Mouse (Mus musculus) adrenal gland, postnatal 36 days (tissue): ENCODE results near the gene Slc25a23. TPM values are rescaled to one million over a fixed set of nuclear protein-coding genes. Genes with fewer than 3 reads are reported as not detected.
"Not testable (repeated sequence)": the region's sequence is repeated elsewhere in the genome, so short reads cannot be mapped to it uniquely, and the experiment has no call there.

Experiments used
- DNase-seq, 2 experiments: peaks; one replicate each; pipeline ENCODE4 v3.0.0; 2021; ENCODE audit warnings: mixed read lengths in 1 of 2
- total RNA-seq, 2 experiments: library from RNA; stranded (reverse); gene quantifications; 2 replicates each; pipeline ENCODE4 v1.2.3; 2021

The Slc25a23 gene
- total RNA-seq, 2 experiments from 2014 or later = 76.6 to 80.3 TPM

DNA sequence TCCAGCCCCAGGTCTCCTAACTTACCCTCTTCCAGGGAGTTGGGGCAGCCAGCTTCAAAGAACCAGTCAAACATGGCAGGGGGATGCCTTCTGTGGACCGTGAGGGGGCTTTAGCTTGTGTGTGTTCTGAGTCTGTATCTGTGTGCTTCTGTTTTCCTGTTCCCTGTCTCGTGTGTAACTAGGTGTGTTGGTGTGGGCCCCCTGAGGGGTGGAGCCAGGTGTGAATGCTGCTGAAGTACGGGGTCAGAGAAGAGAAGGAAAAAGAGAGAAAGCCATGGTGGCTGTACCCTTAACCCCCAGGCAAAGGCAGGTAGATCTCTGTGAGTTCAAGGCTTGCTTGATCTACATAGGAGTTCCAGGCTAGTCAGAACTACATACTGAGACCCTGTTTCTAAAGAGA is 17.3 kb upstream of the Slc25a23 start:
- no peak for DNase-seq

DNA sequence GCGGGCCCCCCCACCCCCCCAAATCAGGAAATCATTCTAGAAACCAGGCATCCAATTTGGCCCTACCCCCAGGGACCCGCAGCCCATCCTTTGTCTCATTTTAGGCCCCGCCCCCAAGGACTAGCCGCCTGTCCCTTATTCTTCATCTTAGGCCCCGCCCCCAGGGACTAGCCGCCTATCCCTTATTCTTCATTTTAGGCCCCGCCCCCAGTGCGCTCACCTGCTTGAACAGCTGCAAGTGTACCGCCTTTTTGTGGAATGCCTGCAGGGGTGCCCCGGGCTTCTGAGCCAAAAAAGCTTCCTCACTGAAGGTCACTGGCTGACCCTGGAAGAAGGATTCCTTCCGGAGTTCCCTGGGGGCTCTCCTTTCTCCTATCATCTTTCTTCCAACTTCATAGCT is 11.0 kb upstream of the Slc25a23 start:
- no peak for DNase-seq

DNA sequence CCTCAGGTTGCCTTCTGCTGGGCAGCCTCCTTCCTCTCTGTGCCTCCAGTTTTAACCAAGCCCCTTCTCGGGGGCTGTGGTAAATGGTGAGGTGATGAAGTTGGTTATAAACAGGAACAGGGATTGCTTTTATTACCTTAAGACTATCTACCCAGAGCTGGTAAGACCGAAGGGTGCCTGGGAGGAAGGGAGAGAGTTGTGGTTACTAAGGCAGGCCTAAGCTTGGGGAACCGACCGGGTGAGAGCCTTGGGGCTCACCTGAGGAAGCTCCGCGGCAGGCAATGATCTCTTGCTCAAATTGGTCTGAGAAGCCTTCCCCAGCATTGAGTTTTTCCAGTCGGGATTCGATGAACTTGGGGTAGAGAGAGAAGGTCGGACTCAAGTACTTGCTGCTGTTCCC is 10.6 kb upstream of the Slc25a23 start:
- no peak for DNase-seq

DNA sequence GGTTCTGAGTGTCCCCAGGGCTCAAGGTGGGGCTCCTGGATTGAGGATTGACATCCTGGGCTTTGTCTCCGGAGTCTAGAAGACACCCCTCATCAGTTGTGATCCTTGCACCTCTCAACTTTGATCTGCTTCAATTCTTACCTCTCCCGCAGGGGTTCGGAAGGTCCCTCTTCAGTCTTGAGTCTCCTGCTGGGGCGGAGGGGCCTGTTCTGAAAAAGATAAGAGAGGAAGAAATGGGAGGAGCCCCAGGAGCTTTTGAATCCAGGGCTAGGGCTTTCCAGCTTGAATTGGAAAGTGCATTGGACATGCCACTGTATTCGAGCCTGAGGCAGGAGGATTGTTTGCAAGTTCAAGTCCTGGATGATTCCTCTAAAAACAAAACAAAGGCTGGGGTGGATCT is 7.2 kb upstream of the Slc25a23 start:
- no peak for DNase-seq

DNA sequence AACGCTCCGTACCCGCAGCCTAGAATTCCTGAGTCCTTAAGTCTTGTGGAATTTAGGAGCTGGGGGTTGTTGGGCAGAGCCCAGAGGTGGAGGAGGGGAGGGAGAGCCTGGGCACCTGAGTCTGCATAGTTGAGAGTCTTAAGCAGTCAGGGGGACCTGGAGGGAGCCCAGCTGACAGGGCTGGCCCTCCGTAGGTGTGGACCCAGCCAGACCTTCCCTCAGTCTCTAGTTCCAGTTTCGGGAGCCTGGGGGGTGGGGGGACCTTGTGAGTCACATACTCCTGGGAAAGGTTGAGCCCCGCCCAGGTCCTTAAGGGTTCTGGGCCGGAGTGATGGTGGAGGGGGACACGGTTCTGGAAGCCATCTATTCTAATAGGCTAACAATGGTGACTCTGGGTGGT is 3.4 kb upstream of the Slc25a23 start:
- no peak for DNase-seq

DNA sequence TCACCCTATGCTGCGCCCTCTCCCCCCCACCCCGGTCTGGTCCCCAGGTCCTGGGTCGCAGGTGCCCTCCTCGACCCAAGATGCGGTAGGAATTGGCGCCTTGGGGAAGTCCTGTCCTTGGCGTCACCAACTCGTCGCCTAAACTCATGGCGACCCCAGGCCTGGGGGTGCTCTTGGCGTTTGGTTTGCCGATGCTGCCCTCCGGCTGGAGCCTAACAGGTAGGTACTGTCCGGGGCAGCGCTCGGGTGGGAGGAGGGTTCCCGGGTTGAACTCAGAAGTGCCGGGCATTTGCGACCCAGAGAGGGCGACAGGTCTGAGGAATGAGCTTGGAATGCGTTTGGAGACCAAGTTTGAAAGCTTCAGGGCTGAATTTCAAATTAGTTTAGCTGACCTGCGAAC is 2.9 kb upstream of the Slc25a23 start:
- no peak for DNase-seq

DNA sequence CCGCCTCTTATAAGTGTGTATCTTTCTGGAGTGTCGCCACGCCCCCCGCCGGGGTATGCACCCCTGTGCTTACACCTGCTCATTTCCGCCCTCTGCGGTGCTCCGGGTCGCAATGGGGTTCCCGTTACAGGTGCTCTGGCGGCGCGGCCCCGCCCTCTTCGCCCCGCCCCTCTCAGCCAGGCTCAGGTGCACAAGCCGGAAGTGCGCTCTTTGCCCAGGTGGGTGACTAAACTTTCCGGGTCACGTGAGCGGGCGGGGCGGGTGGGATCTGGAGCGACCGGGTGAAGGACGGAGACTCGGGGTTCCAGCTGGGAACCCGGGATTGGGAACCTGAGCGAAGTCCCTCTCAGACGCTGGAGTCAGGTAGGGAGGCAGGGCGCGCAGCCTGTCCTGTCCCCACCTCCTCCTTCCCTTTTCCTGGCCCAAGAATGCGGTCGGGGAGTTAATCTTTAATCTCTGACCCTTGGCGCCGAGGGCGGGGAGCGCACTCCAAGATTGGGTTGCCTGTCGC is 2.4 kb upstream of the Slc25a23 start:
- DNase-seq = peak in 1 of 2 experiments; percentile 35

DNA sequence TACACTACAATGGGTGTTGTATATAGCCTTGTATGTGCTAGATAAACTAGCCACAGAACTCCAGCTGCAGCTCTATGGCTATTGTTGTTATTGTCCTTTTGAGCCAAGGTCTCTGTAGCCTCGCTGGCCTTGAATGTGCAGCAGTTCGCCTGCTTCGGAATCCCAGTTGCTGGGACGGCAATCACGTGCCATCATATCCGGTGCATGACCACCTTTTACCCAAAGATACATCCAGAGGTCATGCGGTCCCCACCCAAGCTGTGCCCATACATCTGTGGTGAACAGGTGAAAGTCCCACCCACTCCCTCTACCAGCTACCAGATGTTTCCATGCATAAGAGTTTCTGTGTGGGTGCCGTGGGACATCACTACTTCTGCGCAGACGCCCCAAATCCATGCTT is 1.4 kb upstream of the Slc25a23 start:
- peak; percentile 26 to 36 for DNase-seq

DNA sequence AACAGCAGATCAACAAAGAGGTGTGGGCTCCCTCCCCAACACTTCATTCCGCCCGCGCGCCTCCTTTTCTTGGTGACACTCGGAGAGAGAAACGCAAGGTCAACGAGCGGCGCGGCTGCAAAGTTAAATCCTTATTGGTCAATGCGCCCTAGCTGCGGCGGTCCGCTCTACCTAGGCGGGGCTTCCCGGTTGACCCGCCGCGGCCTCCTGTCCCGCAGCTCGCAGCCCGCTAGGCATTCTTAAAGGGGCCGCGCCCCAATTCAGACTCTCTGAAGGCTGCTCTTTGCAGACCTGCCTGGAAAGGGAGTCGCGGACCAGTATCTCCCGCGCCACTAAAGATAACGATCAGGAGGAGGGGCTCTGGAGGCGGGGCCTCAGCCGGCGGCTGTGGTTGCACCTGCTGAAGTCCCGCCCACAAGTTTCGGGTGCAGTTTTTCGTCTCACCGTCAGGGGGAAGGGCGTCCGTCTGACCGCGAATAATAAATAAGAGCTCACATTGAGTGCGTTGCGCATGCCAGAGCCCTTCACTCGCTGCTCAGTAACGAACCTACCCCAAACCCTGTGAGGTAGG is 653 bp upstream of the Slc25a23 start:
- DNase-seq = peak; percentile 95

DNA sequence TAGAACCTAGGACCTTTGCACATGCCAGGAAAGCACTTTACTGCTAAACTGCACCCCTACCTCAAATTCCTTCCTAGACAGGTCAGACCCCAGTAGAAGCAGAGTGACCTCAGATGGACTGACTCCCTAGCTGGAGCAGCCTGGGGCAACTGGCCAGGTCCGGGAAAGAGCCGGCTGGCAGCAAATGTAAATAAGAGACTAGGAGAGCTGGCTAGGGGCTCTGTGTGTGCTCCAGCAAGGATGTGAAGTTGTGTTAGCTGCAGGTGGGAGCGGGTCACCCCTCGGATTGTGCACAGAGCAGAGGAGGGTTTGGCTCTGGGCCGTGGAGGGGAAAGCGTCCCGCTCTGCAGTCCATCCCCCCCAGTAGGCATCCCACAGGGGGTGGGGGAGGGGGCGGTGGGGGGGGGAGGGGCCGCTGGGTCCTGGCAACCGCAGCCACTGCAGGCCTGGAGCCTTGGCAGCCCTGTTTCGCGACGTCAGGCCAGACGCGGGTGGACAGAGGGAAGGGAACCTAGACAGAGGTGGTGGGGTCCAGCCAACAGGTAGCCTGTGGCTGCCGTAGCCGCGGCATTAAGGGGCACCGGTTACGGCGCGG is 675 bp downstream of the Slc25a23 start, which contains the start of gene Crb3:
TSS of gene Crb3 (plus strand) at position 215 of the 595 bp plus-strand sequence.
- DNase-seq = peak; percentile 33 to 62

DNA sequence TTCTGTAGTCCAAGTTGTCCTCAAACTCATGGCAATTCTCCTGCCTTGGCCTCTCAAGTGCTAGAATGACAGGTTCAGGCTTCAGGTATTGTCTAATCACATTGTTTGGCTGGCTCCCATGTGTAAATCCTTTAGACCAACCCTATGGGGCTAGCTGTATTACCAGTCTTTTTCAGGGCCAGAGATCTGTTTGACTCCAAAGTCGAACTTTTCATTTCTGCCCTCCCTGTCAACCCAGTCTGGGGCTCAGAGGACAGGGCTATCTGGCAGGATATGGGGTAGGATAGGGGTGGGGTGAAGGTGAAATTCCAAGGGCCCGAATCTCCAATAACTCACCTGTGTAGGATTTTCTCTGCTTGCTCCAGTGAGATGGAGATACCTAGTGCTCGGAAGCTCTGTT is 3.4 kb downstream of the Slc25a23 start:
- DNase-seq = no peak

DNA sequence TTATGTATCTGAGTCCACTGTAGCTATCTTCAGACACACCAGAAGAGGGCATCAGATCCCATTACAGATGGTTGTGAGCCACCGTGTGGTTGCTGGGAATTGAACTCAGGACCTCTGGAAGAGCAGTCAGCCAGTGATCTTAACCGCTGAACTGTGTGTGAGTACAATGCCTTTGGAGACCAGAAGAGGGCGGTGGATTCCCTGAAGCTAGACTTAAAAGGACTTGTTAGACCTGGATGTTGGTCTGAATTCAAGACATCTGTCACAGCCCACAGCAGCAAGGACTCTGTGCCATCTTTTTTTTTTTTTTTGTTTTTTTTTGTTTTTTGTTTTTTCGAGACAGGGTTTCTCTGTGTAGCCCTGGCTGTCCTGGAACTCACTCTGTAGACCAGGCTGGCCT is 8.0 kb downstream of the Slc25a23 start:
- DNase-seq = not testable (repeated sequence)

DNA sequence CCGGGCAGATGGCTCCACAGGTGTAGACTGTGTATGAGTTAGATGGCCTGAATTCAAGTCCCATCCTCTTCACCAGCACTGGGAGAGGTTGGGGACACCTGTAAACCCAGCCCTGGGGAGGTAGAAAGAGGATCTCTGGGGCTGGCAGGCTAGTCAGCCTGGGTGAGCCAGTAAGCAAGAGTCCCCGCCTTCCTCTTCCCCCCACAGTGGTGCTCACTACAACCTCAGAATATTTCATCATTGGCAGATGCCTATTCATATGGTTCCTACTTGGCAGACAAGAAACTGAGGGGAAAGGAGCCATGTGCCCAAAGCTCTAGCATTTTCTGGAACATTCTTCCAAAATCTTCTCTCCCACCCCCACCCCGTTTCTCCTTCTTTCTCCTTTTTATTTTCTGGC is 10.8 kb downstream of the Slc25a23 start:
- no peak for DNase-seq

DNA sequence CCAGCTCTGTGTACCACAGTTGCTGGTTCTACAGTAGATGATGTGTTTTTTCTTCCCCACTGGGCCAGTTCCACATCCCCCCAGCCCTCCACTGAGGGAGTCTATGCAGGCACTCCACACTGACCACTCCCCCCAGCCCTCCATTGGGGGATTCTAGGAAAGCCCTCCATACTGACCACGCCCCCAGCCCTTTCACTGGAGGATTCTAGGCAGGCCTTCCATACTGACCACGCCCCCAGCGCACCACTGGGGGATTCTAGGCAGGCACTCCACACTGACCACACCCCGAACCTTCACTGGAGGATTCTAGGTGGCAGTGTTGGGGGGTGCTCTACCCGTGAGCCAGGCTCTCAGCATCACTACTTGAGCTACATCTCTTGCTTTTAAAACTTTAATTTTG is 12.3 kb downstream of the Slc25a23 start:
- DNase-seq = no peak

DNA sequence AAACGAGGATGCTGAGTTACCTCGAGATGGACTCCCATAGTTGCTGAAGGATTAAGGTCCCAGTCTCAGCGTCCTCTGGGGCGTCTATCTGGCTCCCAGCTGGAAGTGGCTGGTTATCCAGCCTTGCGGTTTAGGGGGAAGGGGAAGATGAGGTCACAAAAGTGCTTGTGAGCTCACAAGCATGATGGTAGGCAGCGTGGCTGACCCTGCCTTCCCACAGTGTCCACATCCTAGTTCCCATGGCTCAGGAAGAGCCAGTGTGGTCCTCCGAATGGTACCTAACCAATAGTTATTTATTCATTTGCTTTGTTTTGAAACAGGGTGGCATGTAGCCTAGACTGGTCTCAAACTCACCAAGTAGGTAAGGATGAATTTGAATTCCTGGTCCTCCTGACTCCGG is 18.1 kb downstream of the Slc25a23 start, which contains the start of gene Slc25a41:
TSS of gene Slc25a41 (minus strand) at position 101 of the 400 bp plus-strand sequence.
- DNase-seq = no peak

DNA sequence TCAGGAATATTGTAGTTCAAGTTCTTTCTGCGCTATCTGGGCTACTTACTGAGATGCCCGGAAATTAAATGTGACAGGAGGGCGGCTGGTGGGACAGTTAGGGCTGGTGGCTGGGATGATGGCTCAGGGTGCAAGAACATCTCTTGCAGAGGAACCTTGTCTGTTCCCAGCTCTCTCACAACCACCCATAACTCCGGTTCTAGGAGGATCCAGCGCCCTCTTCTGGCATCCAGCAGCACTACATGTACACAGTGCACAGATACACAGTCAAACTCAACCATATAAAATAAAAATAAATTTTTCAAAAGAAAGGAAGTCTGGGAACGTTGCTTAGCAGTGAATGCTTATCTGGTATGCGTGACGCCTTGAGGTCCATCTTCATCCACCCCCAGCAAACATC is 20.7 kb downstream of the Slc25a23 start:
- no peak for DNase-seq

DNA sequence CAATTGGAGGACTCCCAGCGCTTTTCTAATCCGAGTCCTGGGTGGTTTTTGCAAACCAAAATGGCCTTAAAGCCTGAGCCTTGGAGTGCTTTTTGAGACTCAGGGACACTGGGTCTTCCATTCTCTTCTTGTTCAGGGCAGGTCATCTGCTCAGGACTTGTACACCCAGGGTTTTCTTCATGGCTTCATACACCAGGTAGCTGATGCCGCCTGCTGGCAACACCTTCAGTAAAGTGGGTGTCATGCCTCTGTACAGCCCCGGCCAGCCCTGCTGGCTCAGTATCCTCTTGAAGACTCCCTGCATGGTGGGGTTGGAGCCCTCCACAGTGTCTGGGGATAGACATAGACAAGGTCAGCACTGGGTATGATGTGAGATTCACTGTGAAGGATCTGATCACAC is 26.8 kb downstream of the Slc25a23 start:
- no peak for DNase-seq

DNA sequence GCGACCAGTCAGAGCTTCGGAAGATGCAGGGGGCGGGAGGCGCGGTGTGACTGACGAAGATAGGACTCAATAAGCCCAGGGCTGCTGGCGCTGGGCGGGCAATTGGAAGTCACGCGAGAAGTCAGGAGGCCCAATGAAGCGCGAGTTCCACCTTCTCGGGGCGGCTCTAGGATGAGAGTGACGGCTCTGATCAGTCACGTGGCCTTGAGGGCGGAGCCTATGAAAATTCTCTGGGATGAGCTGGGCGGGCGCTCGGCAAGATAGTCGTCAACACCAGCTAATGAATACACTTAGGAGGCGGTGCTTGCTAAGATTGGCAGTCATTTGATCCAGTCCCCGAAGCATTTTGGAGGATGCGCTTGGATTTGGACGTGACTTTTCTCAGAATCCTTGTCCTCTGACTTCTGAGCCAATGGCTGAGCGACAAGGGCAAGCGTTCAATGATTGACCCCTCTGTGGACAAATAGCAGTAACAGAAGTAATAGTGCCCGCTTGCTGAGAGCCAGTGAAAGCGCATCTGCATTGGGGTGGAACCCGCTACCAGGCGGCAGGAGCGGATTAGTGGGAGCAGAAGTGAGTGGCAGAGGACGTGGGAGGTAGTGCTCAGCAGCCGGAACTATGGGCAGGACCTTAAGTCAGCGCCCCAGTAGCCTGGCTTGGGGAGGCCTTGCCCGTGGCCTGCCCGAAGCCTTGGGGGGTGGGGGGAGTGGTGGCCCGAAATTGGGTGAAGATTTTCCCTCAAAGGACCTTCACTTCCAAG is 27.8 kb downstream of the Slc25a23 start:
- peak; percentile 98 to 99 for DNase-seq

DNA sequence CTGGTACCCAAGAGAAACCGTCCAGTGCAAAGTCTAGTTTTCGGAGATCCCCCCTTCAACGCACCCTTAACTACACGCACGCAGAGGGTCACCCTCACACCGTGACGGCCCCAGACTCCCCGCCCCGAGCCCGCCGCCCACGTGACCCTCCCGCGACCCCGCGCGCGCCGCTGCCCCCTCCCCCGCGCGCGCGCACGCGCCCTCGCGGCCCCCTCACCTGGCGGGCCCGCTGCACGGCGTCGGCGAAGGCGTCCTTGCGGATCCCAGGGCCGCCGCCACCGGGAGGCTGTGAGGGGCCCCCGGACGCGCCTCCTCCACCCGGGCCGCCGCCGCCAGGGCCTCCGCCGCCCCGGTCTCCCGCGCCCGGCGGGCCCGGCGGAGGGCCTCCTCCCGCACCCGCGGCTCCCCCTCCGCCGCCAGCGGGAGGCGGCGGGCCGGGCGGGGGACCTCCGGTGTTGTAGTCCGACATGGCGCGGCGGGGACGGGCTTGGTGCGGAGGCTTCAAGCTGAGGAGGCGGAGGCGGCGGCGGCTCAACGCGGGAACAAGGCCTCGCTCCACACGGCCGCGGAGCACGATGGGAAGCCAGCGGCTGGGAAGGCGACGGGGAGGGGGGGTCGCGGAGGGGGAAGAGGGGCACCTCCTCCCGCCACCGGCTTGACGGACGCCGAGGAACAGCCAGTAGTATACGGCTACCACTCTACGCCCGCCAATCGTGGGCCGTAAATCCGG is 28.6 kb downstream of the Slc25a23 start, which contains the start of gene Khsrp:
TSS of gene Khsrp (minus strand) at position 592 of the 730 bp plus-strand sequence.
- peak; percentile 42 to 68 for DNase-seq

DNA sequence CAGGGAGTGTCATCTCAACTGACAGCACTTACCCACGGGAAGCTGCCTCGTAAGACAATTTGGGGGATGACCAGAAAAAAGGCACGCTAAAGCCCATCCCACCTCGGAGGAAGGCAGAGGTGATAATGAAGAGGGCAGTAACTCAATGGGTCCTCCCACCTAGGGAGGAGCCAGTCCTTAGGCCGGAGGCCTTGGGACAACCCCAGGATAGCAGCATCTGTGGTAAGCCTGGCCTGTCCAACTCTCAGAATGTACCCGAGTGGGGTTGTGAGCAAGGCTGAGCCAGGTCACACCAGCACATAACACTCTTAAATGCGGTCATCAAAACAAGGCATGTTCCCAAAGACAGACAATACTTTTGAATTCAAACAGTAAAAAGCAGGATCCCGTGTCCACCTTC is 30.0 kb downstream of the Slc25a23 start:
- DNase-seq = peak; percentile 49 to 58

DNA sequence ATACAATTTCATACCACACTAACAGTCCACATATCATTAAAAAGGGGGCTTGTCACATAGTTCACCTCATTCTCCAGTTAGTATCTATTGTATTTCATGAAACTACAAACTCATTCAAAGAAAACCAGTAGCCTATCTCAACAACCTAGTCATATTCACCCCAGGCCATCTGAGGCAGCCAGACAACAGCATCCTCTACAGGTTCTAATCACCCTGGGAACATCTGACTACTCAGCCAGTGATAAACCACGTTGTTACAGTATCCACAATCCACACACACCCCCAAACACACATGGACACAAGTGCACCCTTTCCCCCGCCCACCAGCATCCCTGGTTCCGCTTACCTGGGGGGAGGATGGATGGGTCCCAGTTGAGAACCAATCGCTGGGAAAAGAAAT is 32.2 kb downstream of the Slc25a23 start:
- no peak for DNase-seq

DNA sequence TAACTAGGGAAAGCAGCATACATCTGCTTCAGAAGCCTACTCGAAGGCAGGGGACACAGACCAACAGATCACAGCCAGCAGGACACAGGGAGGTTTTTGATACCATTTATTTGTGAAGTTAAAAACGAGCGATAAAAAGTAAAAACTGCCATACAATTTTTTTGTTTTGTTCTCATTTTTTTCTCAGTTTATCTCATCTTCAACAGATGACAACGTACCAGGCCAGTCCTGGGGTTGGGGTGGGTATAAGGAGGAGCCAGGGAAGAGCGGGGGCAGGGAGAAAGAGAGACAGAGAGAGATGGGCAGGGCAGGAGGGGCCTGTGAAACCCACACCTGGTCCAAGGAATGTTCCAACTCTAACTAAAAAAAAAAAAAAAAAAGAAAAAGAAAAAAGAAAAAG is 38.7 kb downstream of the Slc25a23 start:
- DNase-seq = no peak
